Mouse (Mus musculus) testis, adult 2 months (tissue): ENCODE results near the gene Ryr3. TPM values are rescaled to one million over a fixed set of nuclear protein-coding genes. Genes with fewer than 3 reads are reported as not detected.

ENCODE experiments used
- H3K27ac ChIP-seq: fragments of 200-500 bp; 2 replicates; pipeline ENCODE4 v1.5.1; 2012; ENCODE audit warnings: low read depth, low read length; ENCODE audit not compliant: control insufficient read depth, insufficient read depth
- H3K27me3 ChIP-seq: fragments of 200-500 bp; 2 replicates; pipeline ENCODE4 v1.6.1; 2012; ENCODE audit warnings: mild to moderate bottlenecking, low read length, moderate library complexity; ENCODE audit not compliant: control insufficient read depth, insufficient read depth
- H3K36me3 ChIP-seq: fragments of 200-500 bp; 2 replicates; pipeline ENCODE4 v1.6.1; 2012; ENCODE audit warnings: mild to moderate bottlenecking, low read length; ENCODE audit not compliant: control insufficient read depth, insufficient read depth
- H3K4me1 ChIP-seq: fragments of 200-500 bp; 2 replicates; pipeline ENCODE4 v1.6.1; 2012; ENCODE audit warnings: low read length; ENCODE audit not compliant: control insufficient read depth, insufficient read depth
- H3K4me3 ChIP-seq: fragments of 200-500 bp; 2 replicates; pipeline ENCODE4 v1.5.1; 2012; ENCODE audit warnings: low read depth, mild to moderate bottlenecking, low read length, moderate library complexity, mixed read lengths; ENCODE audit not compliant: control insufficient read depth
- CTCF ChIP-seq: fragments of 200-500 bp; IDR thresholded peaks from 2 replicates; pipeline ENCODE4 v1.5.1; 2012; ENCODE audit warnings: low read depth, mild to moderate bottlenecking, inconsistent platforms, low read length, moderate library complexity; ENCODE audit not compliant: control insufficient read depth, insufficient read depth, insufficient replicate concordance
- POLR2A ChIP-seq: fragments of 200-500 bp; IDR thresholded peaks from 2 replicates; pipeline ENCODE4 v1.6.1; 2012; ENCODE audit warnings: low read depth, mild to moderate bottlenecking, inconsistent platforms, low read length, moderate library complexity; ENCODE audit not compliant: control insufficient read depth
- polyA plus RNA-seq: library from polyadenylated mRNA; depleted of rRNA; stranded (reverse); fragments of >200 nt; gene quantifications from 2 replicates; pipeline ENCODE4 v1.2.3, GENCODE M21; 2012

The Ryr3 gene
- polyA plus RNA-seq, 1 experiment, result 2.6 TPM

GRCm38 (mm10) chr2:113202857-113203256, 14.0 kb downstream of the Ryr3 start:
- TF ChIP-seq POLR2A (no peak), CTCF (no peak)
- H3K36me3 ChIP-seq, result no peaks in the 10 kb centered on the region
- no peaks in the 10 kb centered on the region for H3K4me1 ChIP-seq
- no peak overlapping the region for H3K4me3 ChIP-seq
- no peak overlapping the region for H3K27ac ChIP-seq
- H3K27me3 ChIP-seq, result no peaks in the 10 kb centered on the region

DNA sequence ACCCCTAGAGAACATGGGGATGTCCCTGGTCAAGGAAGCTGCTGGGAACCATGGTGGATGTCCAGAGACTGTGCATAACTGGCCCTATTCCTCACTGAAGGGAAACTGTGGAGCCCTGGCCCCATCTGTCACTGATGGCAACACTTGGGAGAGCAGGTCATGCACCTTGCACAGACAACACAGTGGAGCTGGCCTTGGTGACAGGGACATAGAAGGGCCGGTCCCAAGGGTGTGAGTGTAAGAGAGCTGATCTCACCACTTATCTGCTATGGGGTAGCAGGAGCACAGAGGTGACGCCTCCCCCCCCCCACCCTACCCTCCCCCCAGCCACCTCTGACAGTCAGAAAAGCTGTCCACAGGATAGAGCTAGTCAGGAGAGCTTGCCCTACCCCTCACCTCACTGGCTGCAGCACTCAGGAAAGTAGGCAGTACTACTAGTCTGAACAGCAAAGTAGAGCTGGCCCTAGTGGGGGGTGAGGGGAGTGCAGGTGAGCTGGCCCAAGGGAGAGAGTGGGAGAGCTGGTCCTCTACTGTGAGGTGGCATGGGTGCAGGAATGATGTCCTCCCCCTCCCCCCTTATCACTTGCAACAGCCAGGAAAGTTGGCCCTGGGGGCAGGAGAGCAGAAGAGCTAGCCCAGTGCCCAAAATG, 17.7 kb downstream of the Ryr3 start:
- Histone ChIP-seq H3K4me1 (no peaks in the 10 kb centered on the region), H3K27me3 (no peaks in the 10 kb centered on the region), H3K4me3 (no peak overlapping the region), H3K36me3 (no peaks in the 10 kb centered on the region), H3K27ac (no peak overlapping the region)
- TF ChIP-seq POLR2A (no peak), CTCF (no peak)

- Histone ChIP-seq H3K36me3 (no peaks in the 10 kb centered on the region), H3K27ac (no peak overlapping the region), H3K4me1 (no peaks in the 10 kb centered on the region), H3K27me3 (no peaks in the 10 kb centered on the region), H3K4me3 (no peak overlapping the region)
- no peak for TF ChIP-seq CTCF
- TF ChIP-seq POLR2A, result no peak
Observed at GRCm38 (mm10) chr2:113187158-113187557, 29.7 kb downstream of the Ryr3 start.

GRCm38 (mm10) chr2:113181701-113182100, 35.2 kb downstream of the Ryr3 start:
- H3K27me3 ChIP-seq, result no peaks in the 10 kb centered on the region
- no peak overlapping the region for H3K27ac ChIP-seq
- H3K4me1 ChIP-seq, result no peaks in the 10 kb centered on the region
- no peak overlapping the region for H3K4me3 ChIP-seq
- no peaks in the 10 kb centered on the region for H3K36me3 ChIP-seq
- TF ChIP-seq CTCF, result no peak
- no peak for TF ChIP-seq POLR2A

- Histone ChIP-seq H3K4me3 (no peak overlapping the region), H3K4me1 (no peaks in the 10 kb centered on the region), H3K27ac (no peak overlapping the region), H3K36me3 (no peaks in the 10 kb centered on the region), H3K27me3 (no peaks in the 10 kb centered on the region)
- no peak for TF ChIP-seq CTCF
- no peak for TF ChIP-seq POLR2A
Observed at GRCm38 (mm10) chr2:113178047-113178446, 38.8 kb downstream of the Ryr3 start.

- no peak overlapping the region for H3K27ac ChIP-seq
- TF ChIP-seq POLR2A (no peak), CTCF (no peak)
- H3K4me1 ChIP-seq, result no peaks in the 10 kb centered on the region
- H3K36me3 ChIP-seq, result no peaks in the 10 kb centered on the region
- H3K27me3 ChIP-seq, result no peaks in the 10 kb centered on the region
- H3K4me3 ChIP-seq, result no peak overlapping the region
Observed at GRCm38 (mm10) chr2:113176337-113176736, 40.6 kb downstream of the Ryr3 start.

GRCm38 (mm10) chr2:113168096-113168495, 48.8 kb downstream of the Ryr3 start:
- Histone ChIP-seq H3K27ac (no peak overlapping the region), H3K27me3 (no peaks in the 10 kb centered on the region), H3K4me3 (no peak overlapping the region), H3K4me1 (no peaks in the 10 kb centered on the region), H3K36me3 (no peaks in the 10 kb centered on the region)
- TF ChIP-seq POLR2A (no peak), CTCF (no peak)
